ENCODE assay signal across 31 mouse cellular contexts in the genomic region with DNA sequence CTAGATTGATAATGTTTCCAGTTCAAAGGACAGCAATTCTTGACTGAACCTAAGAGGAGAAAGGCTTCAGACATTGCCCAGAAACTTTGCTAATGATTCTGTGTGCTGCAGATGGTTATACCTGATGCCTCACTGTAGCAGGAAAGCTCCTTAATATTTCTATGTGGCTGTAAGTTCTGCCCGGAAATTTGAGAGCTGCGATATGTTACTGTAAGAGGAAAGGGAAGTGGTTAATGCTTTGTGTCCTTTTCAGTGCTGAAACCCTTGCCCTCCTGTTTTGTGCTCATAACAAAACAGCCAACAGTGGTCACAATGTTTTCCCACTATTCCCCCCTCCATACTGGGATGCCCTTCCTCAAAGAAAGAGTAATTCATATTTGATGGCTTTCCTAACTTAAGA. TPM values are rescaled to one million over a fixed set of nuclear protein-coding genes. Genes with fewer than 3 reads are reported as not detected.
"Had no signal": no experiment of that assay in that cellular context is flagged by ENCODE, and none has a peak within 500 bp of the region (broad histone marks: within the 10 kb centered on the region; RNA-seq: fewer than 3 reads in every experiment).

No protein-coding gene starts in this region.

- H3K9ac ChIP-seq: intestine, embryonic 15.5 days; kidney, embryonic 15.5 days; limb, embryonic 12.5 days; limb, embryonic 15.5 days; liver, embryonic 14.5 days; liver, postnatal 0 days; lung, embryonic 14.5 days; neural tube, embryonic 12.5 days; neural tube, embryonic 15.5 days had no signal

- H3K9me3 ChIP-seq: intestine, embryonic 15.5 days; kidney, embryonic 15.5 days; limb, embryonic 12.5 days; limb, embryonic 15.5 days; midbrain, embryonic 10.5 days; neural tube, embryonic 12.5 days; neural tube, embryonic 15.5 days had no signal

- ATAC-seq: intestine, embryonic 15.5 days; liver, postnatal 0 days; lung, postnatal 0 days had no signal

- H3K4me3 ChIP-seq: intestine, embryonic 15.5 days; kidney, embryonic 15.5 days; left cerebral cortex, adult 2 months; limb, embryonic 12.5 days; limb, embryonic 15.5 days; midbrain, embryonic 10.5 days; neural tube, embryonic 12.5 days; neural tube, embryonic 15.5 days had no signal

- H3K4me1 ChIP-seq: intestine, embryonic 15.5 days; kidney, embryonic 15.5 days; limb, embryonic 12.5 days; limb, embryonic 15.5 days; midbrain, embryonic 10.5 days; neural tube, embryonic 12.5 days; neural tube, embryonic 15.5 days had no signal

- H3K27me3 ChIP-seq: intestine, embryonic 15.5 days; kidney, embryonic 15.5 days; limb, embryonic 12.5 days; limb, embryonic 15.5 days; neural tube, embryonic 12.5 days; neural tube, embryonic 15.5 days had no signal

- H3K4me2 ChIP-seq: intestine, embryonic 15.5 days; kidney, embryonic 15.5 days; limb, embryonic 12.5 days; limb, embryonic 15.5 days; liver, embryonic 11.5 days; lung, embryonic 14.5 days; neural tube, embryonic 12.5 days; neural tube, embryonic 15.5 days had no signal

- H3K36me3 ChIP-seq: intestine, embryonic 15.5 days; kidney, embryonic 15.5 days; limb, embryonic 12.5 days; limb, embryonic 15.5 days; midbrain, embryonic 10.5 days; neural tube, embryonic 12.5 days; neural tube, embryonic 15.5 days had no signal

- H3K27ac ChIP-seq: intestine, embryonic 15.5 days; kidney, embryonic 15.5 days; left cerebral cortex, adult 2 months; limb, embryonic 12.5 days; limb, embryonic 15.5 days; liver, embryonic 14.5 days; midbrain, embryonic 10.5 days; neural tube, embryonic 12.5 days; neural tube, embryonic 15.5 days had no signal

- DNase-seq: kidney, adult 11 months; kidney, adult 8-10 months; kidney, postnatal 10 days; kidney, postnatal 36 days; left cerebral cortex, postnatal 4 days; liver, postnatal 0 days; lung, embryonic 14.5 days; midbrain, embryonic 14.5 days; retina, postnatal 1 day; thymus, adult 18-20 months; thymus, postnatal 36 days had no signal

RNA-seq across cellular contexts. Expression of a gene that starts 3.4 kb away (rescaled TPM):
- total RNA-seq: layer of hippocampus, adult 8-10 months; layer of hippocampus, postnatal 25 days; left cerebral cortex, adult 2 months; left cerebral cortex, postnatal 14 days had no signal
- polyA plus RNA-seq: intestine, embryonic 15.5 days; kidney, embryonic 15.5 days; limb, embryonic 12.5 days; lung, embryonic 14.5 days; midbrain, embryonic 14.5 days; midbrain, postnatal 0 days; neural tube, embryonic 12.5 days; neural tube, embryonic 15.5 days; small intestine, adult 2 months; testis, adult 2 months had no signal

RNA-seq across cellular contexts. Expression of a gene that starts 21.8 kb away (rescaled TPM):
- total RNA-seq: layer of hippocampus, adult 8-10 months; layer of hippocampus, postnatal 25 days; left cerebral cortex, adult 2 months; left cerebral cortex, postnatal 14 days; left cerebral cortex, postnatal 4 days; midbrain, postnatal 0 days had no signal
- polyA plus RNA-seq: intestine, embryonic 15.5 days; kidney, embryonic 15.5 days; limb, embryonic 12.5 days; limb, embryonic 15.5 days; liver, embryonic 11.5 days; liver, embryonic 14.5 days; liver, postnatal 0 days; lung, embryonic 14.5 days; lung, postnatal 0 days; midbrain, embryonic 10.5 days; midbrain, embryonic 14.5 days; midbrain, postnatal 0 days; neural tube, embryonic 12.5 days; neural tube, embryonic 15.5 days; small intestine, adult 2 months; spleen, adult 2 months; stomach, embryonic 16.5 days; urinary bladder, adult 2 months had no signal

RNA-seq across cellular contexts. Expression of a gene that starts 24.4 kb away (rescaled TPM):
- total RNA-seq: layer of hippocampus, adult 8-10 months; layer of hippocampus, postnatal 25 days; left cerebral cortex, adult 2 months; left cerebral cortex, postnatal 14 days; left cerebral cortex, postnatal 4 days; midbrain, postnatal 0 days had no signal
- polyA plus RNA-seq: limb, embryonic 12.5 days; midbrain, embryonic 10.5 days; midbrain, embryonic 14.5 days; midbrain, postnatal 0 days; neural tube, embryonic 12.5 days; neural tube, embryonic 15.5 days; small intestine, adult 2 months; testis, adult 2 months had no signal

RNA-seq across cellular contexts. Expression of a gene that starts 56.7 kb away (rescaled TPM):
- total RNA-seq: layer of hippocampus, adult 8-10 months; layer of hippocampus, postnatal 25 days; left cerebral cortex, adult 2 months; left cerebral cortex, postnatal 14 days had no signal
- polyA plus RNA-seq: midbrain, embryonic 10.5 days had no signal
